ENCODE assay signal across 20 mouse cellular contexts in the genomic region with DNA sequence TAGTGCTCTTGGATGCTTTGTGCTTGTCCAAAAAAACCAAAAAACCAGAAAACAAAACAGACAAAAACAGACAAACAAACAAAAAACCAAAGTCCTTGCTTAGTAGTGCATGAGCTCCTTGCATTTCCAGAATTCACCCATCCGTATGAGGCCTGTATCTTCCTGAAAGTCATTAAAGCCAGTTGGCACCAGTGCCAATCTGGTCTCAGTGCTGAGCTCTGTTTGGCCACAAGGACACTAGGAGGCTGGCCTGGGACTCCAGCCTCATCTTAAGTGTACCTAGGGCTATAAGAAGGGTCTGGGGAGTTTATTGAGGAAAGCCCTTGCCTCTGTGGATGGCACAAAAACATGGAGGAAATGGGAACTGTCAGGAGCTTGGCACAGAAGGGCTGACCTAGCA. TPM values are rescaled to one million over a fixed set of nuclear protein-coding genes. Genes with fewer than 3 reads are reported as not detected.
DNase-seq lines count a peak whose midpoint lies in the region; ATAC-seq and TF ChIP-seq lines count a peak whose summit lies in the region.
"Had no signal": no experiment of that assay in that cellular context is flagged by ENCODE, and none has a peak within 500 bp of the region (broad histone marks: within the 10 kb centered on the region; RNA-seq: fewer than 3 reads in every experiment).

No protein-coding gene starts in this region.

- peak overlapping the region; percentile 79 for H3K27ac ChIP-seq in liver, embryonic 11.5 days (ENCODE audit: low read depth, low read length)
- no peak overlapping the region for H3K27ac ChIP-seq in liver, postnatal 0 days (ENCODE audit: low read depth)
- peak overlapping the region; percentile 74; the same call in 1 of the 2 replicates for H3K27ac ChIP-seq in limb, embryonic 10.5 days
- H3K27ac ChIP-seq in intestine, embryonic 15.5 days = no peak overlapping the region
- H3K27ac ChIP-seq: embryonic facial prominence, embryonic 15.5 days; hindbrain, embryonic 15.5 days; macrophage; midbrain, embryonic 12.5 days had no signal

- ATAC-seq in liver, embryonic 11.5 days (replicated peaks; ENCODE audit: low FRiP score) = no peak
- no peak for ATAC-seq in liver, postnatal 0 days
- ATAC-seq in Patski = peak; percentile 34
- no peak for ATAC-seq in intestine, embryonic 15.5 days
- ATAC-seq: activated CD4-positive, CD25-positive, alpha-beta regulatory T cell, adult 4 months had no signal

- in situ Hi-C loops in Patski (cut with MboI; ENCODE audit: low pct_unique_long_range_greater_than_20kb) = no loop called here

- no peaks in the 10 kb centered on the region for H3K36me3 ChIP-seq in liver, embryonic 11.5 days (ENCODE audit: control insufficient read depth, insufficient read depth, low read length)
- no peaks in the 10 kb centered on the region for H3K36me3 ChIP-seq in liver, postnatal 0 days (replicated peaks; ENCODE audit: insufficient read depth, low read length)
- H3K36me3 ChIP-seq in limb, embryonic 10.5 days = no peaks in the 10 kb centered on the region
- H3K36me3 ChIP-seq in intestine, embryonic 15.5 days = no peaks in the 10 kb centered on the region
- H3K36me3 ChIP-seq: embryonic facial prominence, embryonic 15.5 days; hindbrain, embryonic 15.5 days; liver, embryonic 15.5 days; midbrain, embryonic 12.5 days had no signal

- H3K9ac ChIP-seq in liver, embryonic 11.5 days (ENCODE audit: low read depth, low read length) = no peak overlapping the region
- H3K9ac ChIP-seq in liver, postnatal 0 days (replicated peaks) = no peak overlapping the region
- H3K9ac ChIP-seq in intestine, embryonic 15.5 days = no peak overlapping the region
- H3K9ac ChIP-seq: embryonic facial prominence, embryonic 15.5 days; hindbrain, embryonic 15.5 days; liver, embryonic 15.5 days; midbrain, embryonic 12.5 days had no signal

- no peaks in the 10 kb centered on the region for H3K9me3 ChIP-seq in liver, embryonic 11.5 days (ENCODE audit: control insufficient read depth, low read length)
- H3K9me3 ChIP-seq in liver, postnatal 0 days (ENCODE audit: low read length) = 0 out of 2 replicates have a peak, but pooled peaks cover 2% of the 10 kb centered on the region
- no peaks in the 10 kb centered on the region for H3K9me3 ChIP-seq in limb, embryonic 10.5 days (replicated peaks)
- no peaks in the 10 kb centered on the region for H3K9me3 ChIP-seq in intestine, embryonic 15.5 days
- H3K9me3 ChIP-seq: embryonic facial prominence, embryonic 15.5 days; hindbrain, embryonic 15.5 days; liver, embryonic 15.5 days; midbrain, embryonic 12.5 days had no signal

- no peak overlapping the region for H3K4me3 ChIP-seq in liver, embryonic 11.5 days (ENCODE audit: low read depth, low read length)
- H3K4me3 ChIP-seq in liver, postnatal 0 days (ENCODE audit: low read depth, low read length) = no peak overlapping the region
- no peak overlapping the region for H3K4me3 ChIP-seq in limb, embryonic 10.5 days
- no peak overlapping the region for H3K4me3 ChIP-seq in intestine, embryonic 15.5 days (replicated peaks)
- H3K4me3 ChIP-seq: embryonic facial prominence, embryonic 15.5 days; hindbrain, embryonic 15.5 days; liver, embryonic 15.5 days; midbrain, embryonic 12.5 days had no signal

- no peak for DNase-seq in liver, embryonic 11.5 days (ENCODE audit: low spot score)
- no peak for DNase-seq in liver, postnatal 0 days
- DNase-seq in Patski (ENCODE audit: low read depth, low spot score) = no peak
- DNase-seq in kidney, adult 8-10 months = peak; percentile 61 to 63
- DNase-seq in limb, embryonic 10.5 days (ENCODE audit: low spot score) = no peak
- DNase-seq in spleen, adult 12 weeks (ENCODE audit: low spot score) = no peak
- no peak for DNase-seq in spleen, postnatal 14 days (ENCODE audit: low spot score in 2 of 2)
- DNase-seq: adrenal gland, postnatal 14 days; cerebellum, postnatal 14 days; heart, postnatal 36 days; retina, postnatal 1 day; thymus, adult 18-20 months; thymus, postnatal 4 days had no signal

- H3K27me3 ChIP-seq in liver, embryonic 11.5 days (replicated peaks; ENCODE audit: control insufficient read depth, insufficient read depth, low read length) = no peaks in the 10 kb centered on the region
- H3K27me3 ChIP-seq in liver, postnatal 0 days (ENCODE audit: insufficient read depth, low read length) = no peaks in the 10 kb centered on the region
- H3K27me3 ChIP-seq in Patski = no peaks in the 10 kb centered on the region
- no peaks in the 10 kb centered on the region for H3K27me3 ChIP-seq in limb, embryonic 10.5 days (ENCODE audit: low read depth, poor library complexity, severe bottlenecking)
- no peaks in the 10 kb centered on the region for H3K27me3 ChIP-seq in intestine, embryonic 15.5 days (replicated peaks)
- H3K27me3 ChIP-seq: embryonic facial prominence, embryonic 15.5 days had no signal

- no peak for TF ChIP-seq EP300 in liver, postnatal 0 days (IDR thresholded peaks at IDR 0.05; ENCODE audit: low read depth)

- POLR2A ChIA-PET in Patski (lab: Charles Lee) = no interaction called here

- peaks cover 13% of the 10 kb centered on the region for H3K4me1 ChIP-seq in liver, embryonic 11.5 days (replicated peaks; ENCODE audit: control insufficient read depth, insufficient read depth, low read length)
- H3K4me1 ChIP-seq in liver, postnatal 0 days (ENCODE audit: insufficient read depth) = peaks cover 17% of the 10 kb centered on the region
- peaks cover 46% of the 10 kb centered on the region for H3K4me1 ChIP-seq in limb, embryonic 10.5 days
- H3K4me1 ChIP-seq in intestine, embryonic 15.5 days (replicated peaks) = peaks cover 11% of the 10 kb centered on the region
- H3K4me1 ChIP-seq: hindbrain, embryonic 15.5 days; liver, embryonic 15.5 days; midbrain, embryonic 12.5 days had no signal

- CTCF ChIA-PET in Patski (lab: Charles Lee) = interaction anchor here (0.7 to 2.2 kb wide), 3 partner anchors 15 to 36 kb away, joined by 3 to 8 read pairs (median 3); no protein-coding TSS in a partner anchor

- H3K4me2 ChIP-seq in liver, embryonic 11.5 days = no peak overlapping the region
- no peak overlapping the region for H3K4me2 ChIP-seq in liver, postnatal 0 days (ENCODE audit: low read depth, low read length)
- no peak overlapping the region for H3K4me2 ChIP-seq in intestine, embryonic 15.5 days (replicated peaks)
- H3K4me2 ChIP-seq: embryonic facial prominence, embryonic 15.5 days; hindbrain, embryonic 15.5 days; liver, embryonic 15.5 days; midbrain, embryonic 12.5 days had no signal

- TF ChIP-seq CTCF in liver, postnatal 0 days (IDR thresholded peaks at IDR 0.05; ENCODE audit: low read depth) = no peak
- TF ChIP-seq CTCF in Patski (IDR thresholded peaks at IDR 0.05) = no peak

- WGBS in liver, embryonic 11.5 days = 86% methylated on average over 1 of the region's 1 CpGs
- 73% methylated on average over 1 of the region's 1 CpGs for WGBS in liver, postnatal 0 days (ENCODE audit: insufficient replicate concordance)
- 100% methylated on average over 1 of the region's 1 CpGs for WGBS in limb, embryonic 10.5 days
- WGBS in intestine, embryonic 15.5 days = 97% methylated on average over 1 of the region's 1 CpGs

RNA-seq across cellular contexts. Expression of a gene that starts 50.3 kb away (rescaled TPM):
- 22.6 and 25.3 TPM in 2 replicates for polyA plus RNA-seq in liver, embryonic 11.5 days (2014; fragmentation: Nextera tagmentation; extraction: Ambion mirVana)
- polyA plus RNA-seq in liver, postnatal 0 days (2015; fragmentation: Nextera tagmentation; extraction: Ambion mirVana) = 14.3 and 20.1 TPM in 2 replicates
- 187 TPM for polyA plus RNA-seq in Patski (2021)
- 39.5 and 45.5 TPM in 2 replicates for polyA plus RNA-seq in limb, embryonic 10.5 days (2016; fragmentation: Nextera tagmentation; extraction: Ambion mirVana)
- polyA plus RNA-seq in intestine, embryonic 15.5 days (2015; fragmentation: Nextera tagmentation; extraction: Ambion mirVana) = 55.7 and 67.4 TPM in 2 replicates
- polyA plus RNA-seq: activated CD4-positive, CD25-positive, alpha-beta regulatory T cell, adult 4 months; macrophage had no signal

Comparison
In these comparisons a context has a peak if more than half of its experiments do, and no peak if none do; other contexts are left out.
1. H3K27ac ChIP-seq: peak in liver, embryonic 11.5 days (single experiment) and limb, embryonic 10.5 days (single experiment); none in liver, postnatal 0 days (single experiment) and intestine, embryonic 15.5 days (single experiment).
2. DNase-seq: peak in kidney, adult 8-10 months (2 of 2); none in liver, embryonic 11.5 days (single experiment), liver, postnatal 0 days (single experiment), Patski (single experiment), limb, embryonic 10.5 days (single experiment), spleen, adult 12 weeks (single experiment) and spleen, postnatal 14 days (0 of 2).